Mouse (Mus musculus) CD4-positive, CD25-positive, alpha-beta regulatory T cell, adult 9 weeks (primary cell): Measurements from ENCODE around the gene Scgb1a1. TPM values are rescaled to one million over a fixed set of nuclear protein-coding genes. Genes with fewer than 3 reads are reported as not detected.

ENCODE experiments used
- polyA plus RNA-seq: library from polyadenylated mRNA; unstranded; fragments of 100-300 nt; shearing (Covaris generic); gene quantifications from one replicate; pipeline ENCODE4 v1.2.1, GENCODE M21; 2017

Scgb1a1 gene
- not detected for polyA plus RNA-seq

DNA sequence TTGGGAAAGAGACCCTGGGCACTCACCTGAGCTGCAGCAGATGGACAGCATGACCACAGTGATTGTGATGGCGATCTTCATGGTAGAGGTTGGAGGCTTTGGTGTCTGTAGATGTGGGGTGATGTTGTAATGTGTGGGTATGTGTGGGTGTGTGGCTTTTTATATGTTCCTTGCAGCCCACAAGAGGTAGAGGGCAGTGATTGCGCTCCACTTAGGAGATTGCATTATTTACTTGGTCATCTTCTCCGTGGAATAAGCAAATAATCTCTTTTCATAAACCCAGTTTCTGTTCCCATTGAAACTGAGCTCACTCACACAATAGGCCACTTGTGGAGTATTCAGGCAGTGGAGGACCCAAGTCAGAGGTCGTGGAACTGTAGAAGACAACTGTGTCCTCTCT, at the start of gene Scgb1a1:
Gene Scgb1a1, minus strand, starts transcription at position 138 of the 400 bp plus-strand sequence.

GRCm38 (mm10) chr19:9135512-9136331, 48.0 kb upstream of the Scgb1a1 start, which contains the start of gene Asrgl1:
Gene Asrgl1, minus strand, starts transcription at chr19:9135636.

Other genes with a start within 250 kb of the Scgb1a1 start
- 0.36 TPM for gene Gng3, start 248.8 kb downstream of the Scgb1a1 start, polyA plus RNA-seq
- gene Lrrn4cl, start 237.2 kb downstream of the Scgb1a1 start, polyA plus RNA-seq = 0.11 TPM
- gene Ubxn1, start 216.5 kb downstream of the Scgb1a1 start, polyA plus RNA-seq = 163 TPM
- gene Uqcc3, start 207.0 kb downstream of the Scgb1a1 start, polyA plus RNA-seq = 103 TPM
- 88.4 TPM for gene Lbhd1, start 204.2 kb downstream of the Scgb1a1 start, polyA plus RNA-seq
- not detected for gene Gm49403, start 204.0 kb downstream of the Scgb1a1 start, polyA plus RNA-seq
- gene 1810009A15Rik, start 199.1 kb downstream of the Scgb1a1 start, polyA plus RNA-seq = 66.5 TPM
- gene Gm49416, start 199.0 kb downstream of the Scgb1a1 start, polyA plus RNA-seq = not detected
- gene Ints5, start 195.0 kb downstream of the Scgb1a1 start, polyA plus RNA-seq = 38.9 TPM
- gene Ganab, start 189.9 kb downstream of the Scgb1a1 start, polyA plus RNA-seq = 138 TPM
- gene B3gat3, start 167.6 kb downstream of the Scgb1a1 start, polyA plus RNA-seq = 27.6 TPM
- 10.9 TPM for gene Rom1, start 158.6 kb downstream of the Scgb1a1 start, polyA plus RNA-seq
- gene Eml3, start 158.4 kb downstream of the Scgb1a1 start, polyA plus RNA-seq = 59.8 TPM
- gene Mta2, start 146.1 kb downstream of the Scgb1a1 start, polyA plus RNA-seq = 130 TPM
- gene Tut1, start 134.1 kb downstream of the Scgb1a1 start, polyA plus RNA-seq = 49.0 TPM
- gene Eef1g, start 120.9 kb downstream of the Scgb1a1 start, polyA plus RNA-seq = 342 TPM
- 81.5 TPM for gene Ahnak, start 98.7 kb downstream of the Scgb1a1 start, polyA plus RNA-seq
- 29.7 TPM for gene Asrgl1, start 47.7 kb upstream of the Scgb1a1 start, polyA plus RNA-seq